Mouse (Mus musculus) brain, embryonic 14.5 days (tissue): ENCODE results near the gene Ifi27.

Source experiments
- CTCF ChIP-seq: fragments of 200-500 bp; IDR thresholded peaks from 2 replicates; pipeline ENCODE4 v1.5.1; 2012; ENCODE audit warnings: inconsistent platforms, mild to moderate bottlenecking, moderate library complexity, borderline replicate concordance; ENCODE audit not compliant: insufficient read depth, insufficient read length; ENCODE audit errors: extremely low read depth
- POLR2A ChIP-seq: fragments of 200-500 bp; IDR thresholded peaks from 2 replicates; pipeline ENCODE4 v1.6.1; 2012; ENCODE audit warnings: mild to moderate bottlenecking, inconsistent platforms, borderline replicate concordance; ENCODE audit not compliant: poor library complexity, insufficient read depth, insufficient read length, severe bottlenecking; ENCODE audit errors: extremely low read depth

GRCm38 (mm10) chr12:103389348-103389727 is 44.7 kb upstream of the Ifi27 start:
- TF ChIP-seq CTCF = no peak
- no peak for TF ChIP-seq POLR2A
